Mouse (Mus musculus) lung, adult 2 months (tissue): ENCODE results near the gene Celf5.
A peak's percentile ranks its signal among the peaks of the same experiment; 100 is the strongest.

Source experiments
- CTCF ChIP-seq: fragments of 200-500 bp; IDR thresholded peaks from 2 replicates; pipeline ENCODE4 v1.5.1; 2011; ENCODE audit warnings: mild to moderate bottlenecking, low read length, control low read depth; ENCODE audit not compliant: insufficient read depth
- POLR2A ChIP-seq: fragments of 200-500 bp; IDR thresholded peaks from 2 replicates; pipeline ENCODE4 v1.6.1; 2011; ENCODE audit warnings: low read depth, mild to moderate bottlenecking, control low read depth, low read length, borderline replicate concordance; ENCODE audit errors: extremely low read depth

DNA sequence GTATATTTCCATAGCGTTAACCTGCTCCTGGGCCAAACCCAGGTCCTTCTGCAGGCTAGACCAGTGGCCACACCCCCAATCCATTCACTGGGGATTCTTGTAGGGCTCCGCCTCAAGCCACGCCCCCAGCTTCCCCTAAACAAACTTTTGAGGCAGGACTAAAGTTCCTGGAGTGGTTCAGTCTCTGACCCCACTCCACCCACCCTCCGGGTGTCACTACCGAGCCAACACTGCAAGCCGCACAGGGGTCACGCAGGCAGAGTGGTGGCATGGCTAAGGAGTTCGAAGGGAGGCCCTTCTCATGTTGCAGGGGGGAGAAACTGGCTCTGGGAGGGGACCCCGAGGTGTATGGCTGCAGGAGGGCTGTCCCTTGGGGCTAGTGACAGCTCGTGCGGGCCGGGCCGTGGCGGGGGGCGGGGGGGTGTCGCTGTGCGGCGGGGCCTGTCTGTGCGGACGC is 52.9 kb downstream of the Celf5 start:
- TF ChIP-seq CTCF (no peak), POLR2A (peak; percentile 95; the same call in 1 of the 2 replicates)
